Mouse (Mus musculus): ENCODE results near the gene Bcl7c. TPM values are rescaled to one million over a fixed set of nuclear protein-coding genes. Genes with fewer than 3 reads are reported as not detected.
"Not testable (repeated sequence)": the region's sequence is repeated elsewhere in the genome, so short reads cannot be mapped to it uniquely, and the experiment has no call there.

Bcl7c gene
- polyA plus RNA-seq, 1 experiment from 2014 or later, result 34.4 TPM

DNA sequence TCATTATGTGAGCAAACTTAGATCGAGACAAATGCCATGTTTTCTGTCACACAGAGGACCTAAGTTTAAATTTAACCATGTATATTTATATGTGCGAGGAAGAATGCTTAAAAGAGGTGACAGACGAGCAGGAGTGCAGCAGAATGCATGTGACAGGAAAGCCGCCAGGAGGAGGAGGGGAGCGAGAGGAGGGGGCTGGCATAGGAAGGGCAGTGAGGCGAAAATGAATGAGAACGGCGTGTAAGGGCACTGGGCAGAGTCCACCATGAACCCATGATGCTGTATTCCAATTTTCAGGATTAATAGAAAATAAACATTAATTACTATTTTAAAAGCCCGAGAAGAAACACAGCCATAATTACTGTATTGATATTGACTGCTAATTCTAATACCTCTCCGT is 54.4 kb downstream of the Bcl7c start:
- no peaks in the 10 kb centered on the region for H3K27me3 ChIP-seq (ENCODE audit: control insufficient read depth, insufficient read depth, low read length)
- no peak overlapping the region for H3K9ac ChIP-seq (ENCODE audit: low read depth, low read length)
- H3K4me1 ChIP-seq (ENCODE audit: control insufficient read depth, insufficient read depth, low read length), result no peaks in the 10 kb centered on the region
- no peaks in the 10 kb centered on the region for H3K9me3 ChIP-seq (replicated peaks; ENCODE audit: control insufficient read depth, low read length)
- WGBS (ENCODE audit: insufficient replicate concordance), result 80% methylated on average over 10 of the region's 10 CpGs
- H3K27ac ChIP-seq (ENCODE audit: low read depth, low read length), result no peak overlapping the region
- H3K36me3 ChIP-seq (ENCODE audit: control insufficient read depth, insufficient read depth, low read length), result no peaks in the 10 kb centered on the region
- no peak for ATAC-seq (replicated peaks; ENCODE audit: insufficient number of reproducible peaks, low FRiP score, low TSS enrichment)
- H3K4me3 ChIP-seq (ENCODE audit: low read depth, low read length), result no peak overlapping the region
- H3K4me2 ChIP-seq, result no peak overlapping the region

DNA sequence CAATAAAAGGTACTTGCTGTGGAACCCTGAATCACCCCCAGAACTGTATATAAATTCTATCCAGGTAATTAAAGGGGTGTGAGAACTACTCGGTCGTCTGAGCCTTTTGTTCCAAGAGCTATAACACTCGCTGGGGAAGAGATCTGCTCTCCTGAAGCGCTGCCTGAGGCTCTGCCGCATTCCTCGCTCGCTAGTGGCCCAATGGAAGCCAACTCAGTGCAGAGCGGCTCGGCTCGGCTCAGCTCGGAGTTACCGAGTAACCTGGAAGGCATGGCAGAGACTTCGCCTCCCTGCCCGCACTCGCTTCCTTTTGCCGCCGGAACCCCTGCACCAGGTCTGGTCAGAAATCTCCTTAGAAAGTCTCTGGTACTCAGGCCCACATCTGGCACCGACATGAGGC is 56.7 kb downstream of the Bcl7c start:
- Histone ChIP-seq H3K4me3 (ENCODE audit: low read depth, low read length) (peak overlapping the region; percentile 20), H3K36me3 (ENCODE audit: control insufficient read depth, insufficient read depth, low read length) (no peaks in the 10 kb centered on the region), H3K4me2 (peak overlapping the region; percentile 65), H3K27me3 (ENCODE audit: control insufficient read depth, insufficient read depth, low read length) (no peaks in the 10 kb centered on the region), H3K4me1 (ENCODE audit: control insufficient read depth, insufficient read depth, low read length) (no peaks in the 10 kb centered on the region), H3K9me3 (replicated peaks; ENCODE audit: control insufficient read depth, low read length) (no peaks in the 10 kb centered on the region), H3K9ac (ENCODE audit: low read depth, low read length) (peak overlapping the region; percentile 59; the same call in 1 of the 2 replicates), H3K27ac (ENCODE audit: low read depth, low read length) (no peak overlapping the region)
- WGBS (ENCODE audit: insufficient replicate concordance), result 10% methylated on average over 18 of the region's 18 CpGs
- ATAC-seq (replicated peaks; ENCODE audit: insufficient number of reproducible peaks, low FRiP score, low TSS enrichment), result no peak

DNA sequence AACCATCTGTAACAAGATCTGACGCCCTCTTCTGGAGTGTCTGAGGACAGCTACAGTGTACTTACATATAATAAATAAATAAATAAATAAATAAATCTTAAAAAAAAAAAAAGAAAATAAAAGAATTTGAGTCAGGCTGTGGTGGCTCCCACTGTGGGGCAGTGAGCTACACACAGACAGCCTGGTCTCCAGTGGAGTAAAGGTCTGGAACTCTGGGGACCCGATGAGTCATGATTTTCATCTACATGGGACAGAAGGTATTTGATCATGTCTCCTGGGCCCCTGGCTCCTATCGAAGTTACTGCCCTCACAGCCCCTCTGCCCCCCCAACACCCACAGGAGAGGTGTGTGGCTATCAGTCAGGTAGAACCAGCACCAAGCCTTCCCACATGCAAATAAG is 57.1 kb downstream of the Bcl7c start:
- Histone ChIP-seq H3K36me3 (ENCODE audit: control insufficient read depth, insufficient read depth, low read length) (no peaks in the 10 kb centered on the region), H3K9me3 (replicated peaks; ENCODE audit: control insufficient read depth, low read length) (no peaks in the 10 kb centered on the region), H3K27me3 (ENCODE audit: control insufficient read depth, insufficient read depth, low read length) (no peaks in the 10 kb centered on the region), H3K4me3 (ENCODE audit: low read depth, low read length) (peak overlapping the region; percentile 20; the same call in 1 of the 2 replicates), H3K4me2 (peak overlapping the region; percentile 65), H3K27ac (ENCODE audit: low read depth, low read length) (no peak overlapping the region), H3K9ac (ENCODE audit: low read depth, low read length) (no peak overlapping the region), H3K4me1 (ENCODE audit: control insufficient read depth, insufficient read depth, low read length) (no peaks in the 10 kb centered on the region)
- 60% methylated on average over 2 of the region's 3 CpGs for WGBS (ENCODE audit: insufficient replicate concordance)
- no peak for ATAC-seq (replicated peaks; ENCODE audit: insufficient number of reproducible peaks, low FRiP score, low TSS enrichment)

GRCm38 (mm10) chr7:127649206-127649605 is 59.5 kb downstream of the Bcl7c start:
- no peak for ATAC-seq (replicated peaks; ENCODE audit: insufficient number of reproducible peaks, low FRiP score, low TSS enrichment)
- H3K4me3 ChIP-seq (ENCODE audit: low read depth, low read length), result no peak overlapping the region
- H3K36me3 ChIP-seq (ENCODE audit: control insufficient read depth, insufficient read depth, low read length), result no peaks in the 10 kb centered on the region
- H3K9me3 ChIP-seq (replicated peaks; ENCODE audit: control insufficient read depth, low read length), result no peaks in the 10 kb centered on the region
- no peaks in the 10 kb centered on the region for H3K27me3 ChIP-seq (ENCODE audit: control insufficient read depth, insufficient read depth, low read length)
- H3K27ac ChIP-seq (ENCODE audit: low read depth, low read length), result no peak overlapping the region
- H3K4me1 ChIP-seq (ENCODE audit: control insufficient read depth, insufficient read depth, low read length), result no peaks in the 10 kb centered on the region
- H3K9ac ChIP-seq (ENCODE audit: low read depth, low read length), result no peak overlapping the region
- WGBS (ENCODE audit: insufficient replicate concordance), result 74% methylated on average over 6 of the region's 6 CpGs
- no peak overlapping the region for H3K4me2 ChIP-seq

- ATAC-seq (replicated peaks; ENCODE audit: insufficient number of reproducible peaks, low FRiP score, low TSS enrichment), result no peak
- Histone ChIP-seq H3K27ac (ENCODE audit: low read depth, low read length) (no peak overlapping the region), H3K9me3 (replicated peaks; ENCODE audit: control insufficient read depth, low read length) (no peaks in the 10 kb centered on the region), H3K4me3 (ENCODE audit: low read depth, low read length) (no peak overlapping the region), H3K4me2 (no peak overlapping the region), H3K4me1 (ENCODE audit: control insufficient read depth, insufficient read depth, low read length) (no peaks in the 10 kb centered on the region), H3K36me3 (ENCODE audit: control insufficient read depth, insufficient read depth, low read length) (no peaks in the 10 kb centered on the region), H3K9ac (ENCODE audit: low read depth, low read length) (no peak overlapping the region), H3K27me3 (ENCODE audit: control insufficient read depth, insufficient read depth, low read length) (no peaks in the 10 kb centered on the region)
- WGBS (ENCODE audit: insufficient replicate concordance), result 74% methylated on average over 4 of the region's 4 CpGs
These were observed 60.1 kb downstream of the Bcl7c start for GRCm38 (mm10) chr7:127648516-127649201.

GRCm38 (mm10) chr7:127647576-127647975 is 61.2 kb downstream of the Bcl7c start:
- 88% methylated on average over 7 of the region's 7 CpGs for WGBS (ENCODE audit: insufficient replicate concordance)
- not testable (repeated sequence) for ATAC-seq (replicated peaks; ENCODE audit: insufficient number of reproducible peaks, low FRiP score, low TSS enrichment); H3K4me2 ChIP-seq; H3K9ac ChIP-seq (ENCODE audit: low read depth, low read length); H3K27ac ChIP-seq (ENCODE audit: low read depth, low read length); H3K36me3 ChIP-seq (ENCODE audit: control insufficient read depth, insufficient read depth, low read length); H3K9me3 ChIP-seq (replicated peaks; ENCODE audit: control insufficient read depth, low read length); H3K4me3 ChIP-seq (ENCODE audit: low read depth, low read length); H3K27me3 ChIP-seq (ENCODE audit: control insufficient read depth, insufficient read depth, low read length); H3K4me1 ChIP-seq (ENCODE audit: control insufficient read depth, insufficient read depth, low read length)

- WGBS (ENCODE audit: insufficient replicate concordance), result 87% methylated on average over 4 of the region's 4 CpGs
- H3K4me1 ChIP-seq (ENCODE audit: control insufficient read depth, insufficient read depth, low read length), result no peaks in the 10 kb centered on the region
- no peak overlapping the region for H3K27ac ChIP-seq (ENCODE audit: low read depth, low read length)
- H3K4me3 ChIP-seq (ENCODE audit: low read depth, low read length), result no peak overlapping the region
- no peak for ATAC-seq (replicated peaks; ENCODE audit: insufficient number of reproducible peaks, low FRiP score, low TSS enrichment)
- H3K27me3 ChIP-seq (ENCODE audit: control insufficient read depth, insufficient read depth, low read length), result no peaks in the 10 kb centered on the region
- no peak overlapping the region for H3K4me2 ChIP-seq
- H3K9me3 ChIP-seq (replicated peaks; ENCODE audit: control insufficient read depth, low read length), result no peaks in the 10 kb centered on the region
- H3K36me3 ChIP-seq (ENCODE audit: control insufficient read depth, insufficient read depth, low read length), result no peaks in the 10 kb centered on the region
- H3K9ac ChIP-seq (ENCODE audit: low read depth, low read length), result no peak overlapping the region
These were observed 62.4 kb downstream of the Bcl7c start for GRCm38 (mm10) chr7:127646363-127646762.

DNA sequence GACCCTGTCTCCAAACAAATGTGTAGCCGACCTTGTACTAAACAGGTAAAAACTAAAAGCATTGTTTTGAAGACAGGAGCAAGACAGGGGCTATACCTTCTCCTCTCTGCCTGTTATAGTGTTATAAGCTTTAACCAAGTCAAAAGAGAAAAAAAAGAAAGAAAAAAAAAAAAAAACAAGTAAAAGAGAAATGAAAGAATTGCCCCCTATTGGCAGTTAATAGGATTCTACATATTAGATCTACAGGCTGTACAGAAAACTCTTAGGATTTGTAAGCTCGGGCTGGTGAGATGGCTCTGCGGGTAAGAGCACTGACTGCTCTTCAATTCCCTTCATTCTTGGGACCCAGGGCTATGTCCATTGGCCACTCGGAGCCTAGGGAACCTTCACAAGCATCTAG is 66.5 kb downstream of the Bcl7c start:
- Histone ChIP-seq H3K9me3 (replicated peaks; ENCODE audit: control insufficient read depth, low read length) (no peaks in the 10 kb centered on the region), H3K27me3 (ENCODE audit: control insufficient read depth, insufficient read depth, low read length) (no peaks in the 10 kb centered on the region), H3K27ac (ENCODE audit: low read depth, low read length) (no peak overlapping the region), H3K9ac (ENCODE audit: low read depth, low read length) (no peak overlapping the region), H3K36me3 (ENCODE audit: control insufficient read depth, insufficient read depth, low read length) (no peaks in the 10 kb centered on the region), H3K4me3 (ENCODE audit: low read depth, low read length) (no peak overlapping the region), H3K4me2 (no peak overlapping the region), H3K4me1 (ENCODE audit: control insufficient read depth, insufficient read depth, low read length) (peaks cover 2% of the 10 kb centered on the region; the same call in 1 of the 2 replicates)
- no peak for ATAC-seq (replicated peaks; ENCODE audit: insufficient number of reproducible peaks, low FRiP score, low TSS enrichment)
- 64% methylated on average over 4 of the region's 4 CpGs for WGBS (ENCODE audit: insufficient replicate concordance)

- H3K27me3 ChIP-seq (ENCODE audit: control insufficient read depth, insufficient read depth, low read length), result no peaks in the 10 kb centered on the region
- no peak overlapping the region for H3K27ac ChIP-seq (ENCODE audit: low read depth, low read length)
- H3K36me3 ChIP-seq (ENCODE audit: control insufficient read depth, insufficient read depth, low read length), result no peaks in the 10 kb centered on the region
- no peak overlapping the region for H3K4me3 ChIP-seq (ENCODE audit: low read depth, low read length)
- no peak overlapping the region for H3K9ac ChIP-seq (ENCODE audit: low read depth, low read length)
- H3K4me2 ChIP-seq, result no peak overlapping the region
- ATAC-seq (replicated peaks; ENCODE audit: insufficient number of reproducible peaks, low FRiP score, low TSS enrichment), result no peak
- H3K4me1 ChIP-seq (ENCODE audit: control insufficient read depth, insufficient read depth, low read length), result peaks cover 3% of the 10 kb centered on the region; the same call in 1 of the 2 replicates
- no peaks in the 10 kb centered on the region for H3K9me3 ChIP-seq (replicated peaks; ENCODE audit: control insufficient read depth, low read length)
- WGBS (ENCODE audit: insufficient replicate concordance), result 44% methylated on average over 4 of the region's 4 CpGs
These were observed 67.5 kb downstream of the Bcl7c start for GRCm38 (mm10) chr7:127641260-127641659.
